Mouse (Mus musculus) G1E (cell line): ENCODE results near the gene Rps11. TPM values are rescaled to one million over a fixed set of nuclear protein-coding genes. Genes with fewer than 3 reads are reported as not detected.

Experiments used
- ATAC-seq: 2 replicates; pipeline ENCODE4 v1.8.0; 2016; ENCODE audit warnings: mild to moderate bottlenecking; ENCODE audit not compliant: insufficient number of reproducible peaks, poor library complexity, low FRiP score, severe bottlenecking; ENCODE audit errors: extremely low read depth
- DNase-seq: peaks from one replicate; pipeline ENCODE4 v3.0.0; 2012; ENCODE audit warnings: low spot score
- H3K27me3 ChIP-seq: 2 replicates; pipeline ENCODE4 v1.6.1; 2012; ENCODE audit warnings: mild to moderate bottlenecking, low read length, inconsistent platforms; ENCODE audit not compliant: insufficient read depth
- H3K36me3 ChIP-seq: replicated peaks from 2 replicates; pipeline ENCODE3; 2012; ENCODE audit warnings: mild to moderate bottlenecking, inconsistent platforms
- H3K4me1 ChIP-seq: 2 replicates; pipeline ENCODE4 v1.6.1; 2012; ENCODE audit warnings: low read depth, low read length, inconsistent platforms, mixed read lengths; ENCODE audit not compliant: insufficient read depth
- H3K4me3 ChIP-seq: 2 replicates; pipeline ENCODE4 v1.5.1; 2012; ENCODE audit warnings: low read depth, mild to moderate bottlenecking, inconsistent platforms, low read length, moderate library complexity, mixed read lengths
- H3K9me3 ChIP-seq: replicated peaks from 2 replicates; pipeline ENCODE4 v1.6.1; 2012; ENCODE audit warnings: inconsistent platforms
- CTCF ChIP-seq: IDR thresholded peaks from 2 replicates; pipeline ENCODE4 v1.5.1; 2012; ENCODE audit warnings: low read depth, low read length, inconsistent platforms, mixed read lengths
- GATA1 ChIP-seq: IDR thresholded peaks from 2 replicates; pipeline ENCODE4 v1.6.1; 2012; ENCODE audit warnings: borderline replicate concordance, low read length, inconsistent platforms, mixed read lengths
- GATA2 ChIP-seq: IDR thresholded peaks from 2 replicates; pipeline ENCODE4 v1.6.1; 2012; ENCODE audit warnings: low read depth, low read length, inconsistent platforms, borderline replicate concordance
- POLR2AphosphoS5 ChIP-seq: IDR thresholded peaks from 2 replicates; pipeline ENCODE4 v1.6.1; 2012; ENCODE audit warnings: low read depth, low read length, inconsistent platforms; ENCODE audit not compliant: insufficient replicate concordance
- TAL1 ChIP-seq: conservative IDR thresholded peaks from 2 replicates; pipeline ENCODE4 v1.6.1; 2012; ENCODE audit warnings: low read depth, low read length, inconsistent platforms, mixed read lengths
- polyA plus RNA-seq: library from polyadenylated mRNA; stranded (reverse); fragments of >175 nt; gene quantifications from 2 replicates; pipeline ENCODE4 v1.2.3, GENCODE M21; 2012
- total RNA-seq, 2 experiments: library from RNA; stranded (forward) in 1 of 2; stranded (reverse) in 1 of 2; fragments of 200-1000 nt in 1 of 2; fragments of >200 nt in 1 of 2; fragmentation: Nextera tagmentation in 1 of 2; gene quantifications; 2 replicates each; pipeline ENCODE4 v1.2.3; 2014 to 2017

Gene Rps11
- total and polyA plus RNA-seq, 3 experiments = 217 to 1,329 (median 916) TPM

DNA sequence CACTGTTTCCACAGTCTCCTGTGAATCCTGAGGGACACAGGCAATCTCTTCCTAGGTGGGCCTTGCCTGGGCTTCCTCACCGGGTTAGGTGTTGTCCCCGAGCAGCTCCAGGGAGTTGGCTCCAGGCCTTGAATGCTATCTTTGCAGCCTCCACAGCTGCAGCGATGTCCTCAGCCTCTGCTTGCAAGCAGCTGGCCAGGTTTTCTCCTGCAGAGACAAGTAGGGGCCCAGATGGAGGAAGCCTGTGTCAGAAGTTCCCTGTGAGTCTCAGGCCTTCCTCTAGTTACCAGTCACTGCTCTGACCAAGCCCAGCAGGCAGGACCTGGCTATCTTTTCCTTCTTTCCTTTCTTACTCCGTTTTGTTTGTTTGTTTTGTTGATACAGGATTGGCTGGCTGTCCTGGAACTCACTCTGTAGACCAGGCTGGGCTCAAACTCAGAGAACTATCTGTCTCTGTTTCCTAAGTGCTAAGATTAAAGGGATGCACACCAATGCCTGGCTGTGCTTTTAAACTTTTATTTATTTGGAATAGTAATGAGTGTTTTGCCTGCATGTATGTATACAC lies 24.4 kb upstream of the Rps11 start:
- DNase-seq (no peak), ATAC-seq (no peak)
- Histone ChIP-seq H3K4me1 (peaks cover 27% of the 10 kb centered on the region), H3K27me3 (no peaks in the 10 kb centered on the region), H3K9me3 (no peaks in the 10 kb centered on the region), H3K36me3 (peaks cover 89% of the 10 kb centered on the region), H3K4me3 (no peak overlapping the region)
- TF ChIP-seq TAL1 = no peak
- TF ChIP-seq CTCF = no peak
- no peak for TF ChIP-seq GATA1
- no peak for TF ChIP-seq POLR2AphosphoS5
- no peak for TF ChIP-seq GATA2

DNA sequence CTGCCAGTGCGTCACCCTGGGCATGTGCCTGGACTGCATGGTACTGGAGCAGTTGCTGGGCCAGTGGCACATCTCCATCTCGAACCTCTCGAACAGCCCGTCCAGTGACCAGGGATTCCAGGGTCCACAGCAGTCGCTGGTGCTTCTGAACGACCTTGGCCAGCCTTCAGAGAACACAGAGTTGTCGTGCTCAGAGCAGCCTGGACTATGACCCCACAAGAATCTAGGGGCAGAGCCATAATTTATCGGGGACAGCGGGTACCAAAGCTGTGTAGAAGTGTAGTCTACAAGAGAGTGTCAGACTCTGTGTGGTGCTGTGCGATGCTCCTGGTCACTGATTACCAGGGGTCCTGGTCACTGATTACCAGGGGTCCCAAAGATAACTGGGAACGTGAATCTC lies 23.7 kb upstream of the Rps11 start:
- Histone ChIP-seq H3K9me3 (no peaks in the 10 kb centered on the region), H3K27me3 (no peaks in the 10 kb centered on the region), H3K4me3 (no peak overlapping the region), H3K36me3 (peaks cover 96% of the 10 kb centered on the region), H3K4me1 (peaks cover 27% of the 10 kb centered on the region)
- no peak for DNase-seq
- TF ChIP-seq TAL1 (no peak), CTCF (no peak)
- no peak for ATAC-seq

- Histone ChIP-seq H3K4me3 (no peak overlapping the region), H3K9me3 (no peaks in the 10 kb centered on the region), H3K36me3 (peaks cover 100% of the 10 kb centered on the region), H3K27me3 (no peaks in the 10 kb centered on the region), H3K4me1 (peaks cover 31% of the 10 kb centered on the region)
- DNase-seq (no peak), ATAC-seq (no peak)
- TF ChIP-seq GATA1 (no peak), GATA2 (no peak), POLR2AphosphoS5 (no peak), TAL1 (no peak), CTCF (no peak)
Measured at GRCm38 (mm10) chr7:45147267-45147666, 23.0 kb upstream of the Rps11 start.

DNA sequence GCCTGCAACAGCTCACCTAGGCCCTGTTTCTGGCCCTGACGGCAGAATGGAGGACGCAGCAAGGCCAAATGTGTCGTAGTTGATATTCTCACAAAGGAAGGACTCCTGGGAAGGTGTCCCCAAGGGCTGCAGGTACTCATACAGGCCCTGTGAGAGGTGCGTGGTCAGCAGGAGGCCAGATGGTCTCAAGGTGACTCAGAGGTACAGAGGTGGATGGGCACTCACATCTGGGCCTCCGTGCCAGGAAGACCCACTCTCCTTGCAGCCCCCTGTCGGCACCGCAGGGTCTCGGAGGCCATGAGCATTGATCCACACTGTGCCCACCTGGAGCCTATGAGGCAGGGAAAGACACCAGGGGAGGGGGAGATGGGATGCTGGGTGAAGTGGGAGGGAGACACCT lies 21.2 kb upstream of the Rps11 start:
- DNase-seq = no peak
- H3K36me3 ChIP-seq = peaks cover 98% of the 10 kb centered on the region
- ATAC-seq = no peak

DNA sequence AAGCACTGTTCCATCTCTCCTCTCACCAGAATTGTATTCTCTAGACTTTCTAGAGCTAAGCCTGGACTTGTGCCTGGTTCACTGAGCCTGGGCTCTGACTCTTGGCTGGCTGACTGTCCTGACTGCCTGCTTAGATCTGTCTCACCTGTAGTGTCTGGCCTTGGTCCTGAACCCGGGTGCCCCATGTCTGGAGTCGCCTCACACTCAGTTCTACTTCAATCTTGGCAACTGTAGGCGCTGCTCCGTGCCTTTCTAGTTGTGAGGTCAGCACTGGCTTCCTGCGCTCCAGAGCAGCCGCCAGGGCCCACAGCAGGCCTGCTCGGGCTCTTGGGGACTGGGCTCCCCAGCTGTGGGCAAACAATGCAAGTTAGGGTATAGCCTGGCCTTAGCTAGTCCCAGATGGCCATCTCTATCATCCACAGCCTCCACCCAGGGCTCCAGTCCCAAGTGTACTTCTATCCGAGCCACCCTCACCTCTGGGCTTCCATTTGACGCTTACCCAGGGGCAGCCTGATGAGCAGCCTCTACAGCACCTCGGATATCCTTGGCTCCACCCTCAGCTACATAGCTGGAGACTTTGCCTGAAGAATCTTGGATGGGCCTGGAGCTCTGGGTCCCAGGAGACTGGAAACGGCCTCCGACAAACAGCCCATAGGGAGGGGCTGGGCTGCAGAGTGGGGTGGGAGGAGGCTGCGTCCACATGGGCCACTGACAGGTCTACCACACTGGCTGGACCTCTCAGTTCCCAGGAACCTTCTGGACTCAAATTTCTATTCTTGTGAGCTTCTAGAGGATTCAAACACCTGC lies 20.3 kb upstream of the Rps11 start:
- no peak for DNase-seq
- Histone ChIP-seq H3K27me3 (no peaks in the 10 kb centered on the region), H3K36me3 (peaks cover 98% of the 10 kb centered on the region), H3K4me3 (no peak overlapping the region), H3K4me1 (peaks cover 32% of the 10 kb centered on the region), H3K9me3 (no peaks in the 10 kb centered on the region)
- no peak for ATAC-seq
- TF ChIP-seq CTCF (no peak), GATA1 (no peak), TAL1 (no peak), POLR2AphosphoS5 (no peak), GATA2 (no peak)

More for the DNA sequence above, 21.2 kb upstream of the Rps11 start:
- Histone ChIP-seq H3K27me3 (no peaks in the 10 kb centered on the region), H3K9me3 (no peaks in the 10 kb centered on the region), H3K4me3 (no peak overlapping the region), H3K4me1 (peaks cover 28% of the 10 kb centered on the region)
- TF ChIP-seq TAL1 = no peak
- no peak for TF ChIP-seq CTCF
- no peak for TF ChIP-seq GATA1

DNA sequence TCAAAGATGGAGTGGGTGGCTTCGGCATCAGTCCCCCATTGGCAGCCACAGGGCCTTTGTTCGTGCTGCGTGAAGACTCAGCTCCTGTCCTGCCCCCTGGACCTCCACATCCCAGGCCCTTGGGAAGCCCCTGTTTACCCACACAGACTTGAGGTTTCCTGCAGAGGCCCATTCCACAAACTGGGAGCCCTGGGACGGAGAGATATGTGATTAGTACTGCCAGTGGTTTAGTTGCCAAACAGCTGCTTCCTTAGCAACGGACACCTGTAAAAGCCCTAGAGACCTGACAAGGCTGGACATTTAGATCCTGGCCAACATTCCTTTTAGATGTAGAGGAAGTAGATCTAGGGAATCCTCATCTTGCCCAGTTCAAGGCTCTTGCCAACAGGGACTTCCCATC lies 17.7 kb upstream of the Rps11 start:
- no peak for TF ChIP-seq POLR2AphosphoS5
- TF ChIP-seq GATA2 = no peak
- no peak for TF ChIP-seq CTCF
- no peak for TF ChIP-seq TAL1
- no peak for TF ChIP-seq GATA1
- peaks cover 73% of the 10 kb centered on the region for H3K36me3 ChIP-seq
- DNase-seq = no peak
- H3K4me3 ChIP-seq = no peak overlapping the region
- H3K27me3 ChIP-seq = no peaks in the 10 kb centered on the region
- H3K4me1 ChIP-seq = peaks cover 57% of the 10 kb centered on the region
- no peaks in the 10 kb centered on the region for H3K9me3 ChIP-seq
- no peak for ATAC-seq
